Mouse (Mus musculus) heart, postnatal 0 days (tissue): ENCODE measurements around the gene Twsg1.

Experiments
- CTCF ChIP-seq: IDR thresholded peaks from 2 replicates; pipeline ENCODE4 v1.5.1; 2016; ENCODE audit warnings: antibody characterized with exemption, control low read depth, low read depth
- EP300 ChIP-seq: IDR thresholded peaks from 2 replicates; pipeline ENCODE4 v1.6.1; 2016; ENCODE audit warnings: antibody characterized with exemption, low read depth

- TF ChIP-seq EP300 = no peak
- TF ChIP-seq CTCF = no peak
Measured at GRCm38 (mm10) chr17:65988151-65988820, 37.3 kb upstream of the Twsg1 start.
